Comparison of ENCODE assay signal across 13 mouse cellular contexts in genomic region chr4:33526675-33527074, GRCm38 (mm10).
DNase-seq lines count a peak whose midpoint lies in the region; ATAC-seq and TF ChIP-seq lines count a peak whose summit lies in the region.
"Had no signal": no experiment of that assay in that cellular context is flagged by ENCODE, and none has a peak within 500 bp of the region (broad histone marks: within the 10 kb centered on the region; RNA-seq: fewer than 3 reads in every experiment).

No protein-coding gene starts in this region.

- H3K9me3 ChIP-seq in hindbrain, embryonic 10.5 days: no peaks in the 10 kb centered on the region; the same call in 1 of the 2 replicates
- H3K9me3 ChIP-seq in hindbrain, embryonic 13.5 days: no peaks in the 10 kb centered on the region
- no peaks in the 10 kb centered on the region for H3K9me3 ChIP-seq in forebrain, embryonic 14.5 days (replicated peaks; ENCODE audit: control insufficient read depth, low read length)
- H3K9me3 ChIP-seq in hindbrain, postnatal 0 days (ENCODE audit: low read length): no peaks in the 10 kb centered on the region
- H3K9me3 ChIP-seq in midbrain, embryonic 16.5 days (replicated peaks; ENCODE audit: control insufficient read depth, low read length, poor library complexity, severe bottlenecking): no peaks in the 10 kb centered on the region
- H3K9me3 ChIP-seq: heart, embryonic 10.5 days; limb, embryonic 12.5 days had no signal

- H3K4me2 ChIP-seq in hindbrain, embryonic 13.5 days: no peak overlapping the region
- 0 out of 2 replicates have a peak overlapping the region, but pooled peaks have one; percentile 2 for H3K4me2 ChIP-seq in forebrain, embryonic 14.5 days (ENCODE audit: low read length)
- peak overlapping the region; percentile 8; the same call in 1 of the 2 replicates for H3K4me2 ChIP-seq in hindbrain, postnatal 0 days (ENCODE audit: low read depth, low read length)
- H3K4me2 ChIP-seq in midbrain, embryonic 16.5 days (ENCODE audit: low read length): no peak overlapping the region
- H3K4me2 ChIP-seq: limb, embryonic 12.5 days had no signal

- H3K27me3 ChIP-seq in hindbrain, embryonic 10.5 days (ENCODE audit: insufficient read depth, poor library complexity, severe bottlenecking): no peaks in the 10 kb centered on the region
- H3K27me3 ChIP-seq in hindbrain, embryonic 13.5 days: no peaks in the 10 kb centered on the region
- no peaks in the 10 kb centered on the region for H3K27me3 ChIP-seq in forebrain, embryonic 14.5 days (replicated peaks; ENCODE audit: control insufficient read depth, insufficient read depth, low read length)
- H3K27me3 ChIP-seq in hindbrain, postnatal 0 days (ENCODE audit: insufficient read depth, low read length): no peaks in the 10 kb centered on the region
- no peaks in the 10 kb centered on the region for H3K27me3 ChIP-seq in midbrain, embryonic 16.5 days (ENCODE audit: control insufficient read depth, insufficient read depth, low read depth, low read length)
- H3K27me3 ChIP-seq: CH12.LX; limb, embryonic 12.5 days had no signal

- no peaks in the 10 kb centered on the region for H3K36me3 ChIP-seq in hindbrain, embryonic 10.5 days
- no peaks in the 10 kb centered on the region for H3K36me3 ChIP-seq in hindbrain, embryonic 13.5 days
- H3K36me3 ChIP-seq in forebrain, embryonic 14.5 days (ENCODE audit: control insufficient read depth, insufficient read depth, low read length): no peaks in the 10 kb centered on the region
- H3K36me3 ChIP-seq in hindbrain, postnatal 0 days (ENCODE audit: insufficient read depth, low read length): no peaks in the 10 kb centered on the region
- no peaks in the 10 kb centered on the region for H3K36me3 ChIP-seq in midbrain, embryonic 16.5 days (ENCODE audit: control insufficient read depth, insufficient read depth, low read length)
- H3K36me3 ChIP-seq: heart, embryonic 10.5 days; limb, embryonic 12.5 days had no signal

- 44% methylated on average over 9 of the region's 9 CpGs for WGBS in hindbrain, embryonic 10.5 days
- WGBS in hindbrain, embryonic 13.5 days: 42% methylated on average over 9 of the region's 9 CpGs
- WGBS in forebrain, embryonic 14.5 days: 36% methylated on average over 9 of the region's 9 CpGs
- 17% methylated on average over 9 of the region's 9 CpGs for WGBS in hindbrain, postnatal 0 days
- WGBS in midbrain, embryonic 16.5 days: 46% methylated on average over 9 of the region's 9 CpGs
- WGBS in lung, adult 2 months: 35% methylated on average over 9 of the region's 9 CpGs

- H3K4me3 ChIP-seq in hindbrain, embryonic 10.5 days: no peak overlapping the region
- no peak overlapping the region for H3K4me3 ChIP-seq in hindbrain, embryonic 13.5 days
- H3K4me3 ChIP-seq in forebrain, embryonic 14.5 days (ENCODE audit: low read depth, low read length): no peak overlapping the region
- H3K4me3 ChIP-seq in hindbrain, postnatal 0 days (ENCODE audit: low read length): no peak overlapping the region
- H3K4me3 ChIP-seq in midbrain, embryonic 16.5 days (ENCODE audit: low read depth, low read length): no peak overlapping the region
- no peak overlapping the region for H3K4me3 ChIP-seq in lung, adult 2 months (replicated peaks; ENCODE audit: extremely low read depth, low read depth, low read length)
- H3K4me3 ChIP-seq: heart, embryonic 10.5 days; limb, embryonic 12.5 days had no signal

- H3K27ac ChIP-seq in hindbrain, embryonic 10.5 days: peak overlapping the region; percentile 77
- no peak overlapping the region for H3K27ac ChIP-seq in hindbrain, embryonic 13.5 days
- peak overlapping the region; percentile 74 for H3K27ac ChIP-seq in forebrain, embryonic 14.5 days (ENCODE audit: low read depth, low read length)
- H3K27ac ChIP-seq in hindbrain, postnatal 0 days: no peak overlapping the region; the same call in 1 of the 2 replicates
- peak overlapping the region; percentile 7 for H3K27ac ChIP-seq in midbrain, embryonic 16.5 days (ENCODE audit: low read length)
- H3K27ac ChIP-seq: heart, embryonic 10.5 days; limb, embryonic 12.5 days had no signal

- H3K9ac ChIP-seq in hindbrain, embryonic 13.5 days: no peak overlapping the region
- H3K9ac ChIP-seq in forebrain, embryonic 14.5 days (ENCODE audit: low read length): peak overlapping the region; percentile 35; the same call in 1 of the 2 replicates
- H3K9ac ChIP-seq in hindbrain, postnatal 0 days (replicated peaks; ENCODE audit: low read length): no peak overlapping the region
- no peak overlapping the region for H3K9ac ChIP-seq in midbrain, embryonic 16.5 days (ENCODE audit: low read depth, low read length)
- H3K9ac ChIP-seq: limb, embryonic 12.5 days had no signal

- DNase-seq in hindbrain, embryonic 10.5 days (ENCODE audit: low spot score): peak; percentile 16
- DNase-seq in forebrain, embryonic 14.5 days (ENCODE audit: low spot score): peak; percentile 88
- peak; percentile 25 for DNase-seq in hindbrain, postnatal 0 days (ENCODE audit: low spot score)
- no peak for DNase-seq in lung, adult 2 months
- no peak for DNase-seq in kidney, adult 8-10 months
- DNase-seq: lung, postnatal 14 days; thymus, adult 2 months had no signal

- peaks cover 17% of the 10 kb centered on the region for H3K4me1 ChIP-seq in hindbrain, embryonic 10.5 days (replicated peaks)
- H3K4me1 ChIP-seq in hindbrain, embryonic 13.5 days (replicated peaks): peaks cover 14% of the 10 kb centered on the region
- H3K4me1 ChIP-seq in forebrain, embryonic 14.5 days (ENCODE audit: control insufficient read depth, insufficient read depth, low read length): peaks cover 7% of the 10 kb centered on the region; the same call in 1 of the 2 replicates
- H3K4me1 ChIP-seq in hindbrain, postnatal 0 days (ENCODE audit: insufficient read depth, low read length): peaks cover 5% of the 10 kb centered on the region; the same call in 1 of the 2 replicates
- peaks cover 10% of the 10 kb centered on the region for H3K4me1 ChIP-seq in midbrain, embryonic 16.5 days (ENCODE audit: control insufficient read depth, insufficient read depth, low read length)
- H3K4me1 ChIP-seq in lung, adult 2 months (ENCODE audit: control insufficient read depth, insufficient read depth, low read length): no peaks in the 10 kb centered on the region

- no peak for TF ChIP-seq POLR2A in lung, adult 2 months (IDR thresholded peaks at IDR 0.05; ENCODE audit: borderline replicate concordance, extremely low read depth, low read depth, low read length)

- no peak for ATAC-seq in hindbrain, embryonic 13.5 days (ENCODE audit: low FRiP score)
- ATAC-seq in forebrain, embryonic 14.5 days: peak; percentile 88
- ATAC-seq in hindbrain, postnatal 0 days: no peak
- peak; percentile 65; the same call in 1 of the 2 replicates for ATAC-seq in midbrain, embryonic 16.5 days
- ATAC-seq in activated CD4-positive, CD25-positive, alpha-beta regulatory T cell, adult 4 months: no peak

- no peak for TF ChIP-seq CTCF in hindbrain, postnatal 0 days (IDR thresholded peaks at IDR 0.05; ENCODE audit: low read depth)
- no peak for TF ChIP-seq CTCF in lung, adult 2 months (IDR thresholded peaks at IDR 0.05; ENCODE audit: insufficient read depth, low read length)

Comparison
In these comparisons a context has a peak if more than half of its experiments do, and no peak if none do; other contexts are left out.
1. H3K27ac ChIP-seq: peak in hindbrain, embryonic 10.5 days (single experiment), forebrain, embryonic 14.5 days (single experiment) and midbrain, embryonic 16.5 days (single experiment); none in hindbrain, embryonic 13.5 days (single experiment) and hindbrain, postnatal 0 days (single experiment).
2. H3K4me2 ChIP-seq: peak in forebrain, embryonic 14.5 days (single experiment) and hindbrain, postnatal 0 days (single experiment); none in hindbrain, embryonic 13.5 days (single experiment) and midbrain, embryonic 16.5 days (single experiment).
3. DNase-seq: peak in hindbrain, embryonic 10.5 days (single experiment), forebrain, embryonic 14.5 days (single experiment) and hindbrain, postnatal 0 days (single experiment); none in lung, adult 2 months (single experiment) and kidney, adult 8-10 months (0 of 2).
4. ATAC-seq: peak in forebrain, embryonic 14.5 days (single experiment) and midbrain, embryonic 16.5 days (single experiment); none in hindbrain, embryonic 13.5 days (single experiment), hindbrain, postnatal 0 days (single experiment) and activated CD4-positive, CD25-positive, alpha-beta regulatory T cell, adult 4 months (single experiment).